Mouse (Mus musculus) midbrain, embryonic 16.5 days (tissue): ENCODE measurements around the gene Cyth2. TPM values are rescaled to one million over a fixed set of nuclear protein-coding genes. Genes with fewer than 3 reads are reported as not detected.

ENCODE experiments used
- ATAC-seq: fragments of 200-750 bp; cut with Nextera tagmentation; 2 replicates; pipeline ENCODE4 v1.8.0; 2017; ENCODE audit warnings: moderate TSS enrichment
- H3K27ac ChIP-seq: fragments of 300-500 bp; sonication (generic); 2 replicates; pipeline ENCODE4 v1.5.1; 2014; ENCODE audit warnings: mild to moderate bottlenecking, low read length, mixed read lengths
- H3K27me3 ChIP-seq: fragments of 300-500 bp; sonication (generic); 2 replicates; pipeline ENCODE4 v1.6.1; 2014; ENCODE audit warnings: low read depth, low read length, mixed read lengths; ENCODE audit not compliant: control insufficient read depth, insufficient read depth
- H3K36me3 ChIP-seq: fragments of 300-500 bp; sonication (generic); 2 replicates; pipeline ENCODE4 v1.6.1; 2014; ENCODE audit warnings: mild to moderate bottlenecking, low read length, moderate library complexity, mixed read lengths; ENCODE audit not compliant: control insufficient read depth, insufficient read depth
- H3K4me1 ChIP-seq: fragments of 300-500 bp; sonication (generic); 2 replicates; pipeline ENCODE4 v1.6.1; 2014; ENCODE audit warnings: mild to moderate bottlenecking, low read length, mixed read lengths; ENCODE audit not compliant: control insufficient read depth, insufficient read depth
- H3K4me2 ChIP-seq: fragments of 300-500 bp; sonication (generic); 2 replicates; pipeline ENCODE4 v1.6.1; 2014; ENCODE audit warnings: mild to moderate bottlenecking, low read length, mixed read lengths
- H3K4me3 ChIP-seq: fragments of 300-500 bp; sonication (generic); 2 replicates; pipeline ENCODE4 v1.5.1; 2014; ENCODE audit warnings: low read depth, mild to moderate bottlenecking, low read length, moderate library complexity, mixed read lengths
- H3K9ac ChIP-seq: fragments of 300-500 bp; sonication (generic); 2 replicates; pipeline ENCODE4 v1.6.1; 2014; ENCODE audit warnings: low read depth, low read length, mixed read lengths
- H3K9me3 ChIP-seq: fragments of 300-500 bp; sonication (generic); replicated peaks from 2 replicates; pipeline ENCODE4 v1.6.1; 2014; ENCODE audit warnings: mild to moderate bottlenecking, low read length, mixed read lengths; ENCODE audit not compliant: control insufficient read depth, poor library complexity, severe bottlenecking
- WGBS: fragments of 180-500 bp; shearing (Covaris S2); extraction: QIAGEN DNeasy Blood & Tissue Kit; methylation state at CpG from one replicate; pipeline ENCODE4 v1.1.7; 2014; 5-methylcytosine and 5-hydroxymethylcytosine counted together
- polyA plus RNA-seq: library from polyadenylated mRNA; unstranded; fragments of >200 nt; fragmentation: Nextera tagmentation; extraction: Ambion mirVana; gene quantifications from 2 replicates; pipeline ENCODE4 v1.2.1, GENCODE M21; 2015

Gene Cyth2
- polyA plus RNA-seq, 1 experiment from 2014 or later, result 275 TPM

GRCm38 (mm10) chr7:45800546-45801204, 13.7 kb downstream of the Cyth2 start:
- peaks cover 23% of the 10 kb centered on the region for H3K4me1 ChIP-seq
- H3K4me2 ChIP-seq, result no peak overlapping the region
- ATAC-seq, result no peak
- 23% methylated on average over 19 of the region's 25 CpGs for WGBS
- no peaks in the 10 kb centered on the region for H3K9me3 ChIP-seq
- peaks cover 16% of the 10 kb centered on the region for H3K36me3 ChIP-seq
- no peak overlapping the region for H3K4me3 ChIP-seq
- no peak overlapping the region for H3K9ac ChIP-seq
- no peaks in the 10 kb centered on the region for H3K27me3 ChIP-seq
- H3K27ac ChIP-seq, result peak overlapping the region; percentile 56

DNA sequence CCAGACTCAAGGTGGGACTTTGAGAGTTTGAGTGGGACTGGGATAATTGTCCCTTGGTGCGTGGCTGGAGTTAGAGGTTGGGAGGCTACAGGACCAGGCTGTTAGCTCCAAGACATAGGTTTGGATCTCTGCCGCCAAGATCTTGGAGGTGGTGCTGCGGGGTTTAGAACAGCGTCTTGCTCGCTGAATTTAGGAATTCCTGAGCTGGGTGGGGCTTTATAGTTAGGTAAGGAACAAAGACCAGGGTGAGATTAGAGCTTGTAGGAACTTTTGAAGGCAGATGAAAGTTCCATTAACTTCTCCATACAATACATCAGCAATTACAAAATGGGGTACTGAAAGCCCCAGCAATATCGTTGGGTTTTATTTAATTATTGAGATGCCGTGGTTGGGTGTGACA, 14.4 kb downstream of the Cyth2 start:
- WGBS, result 45% methylated on average over 7 of the region's 7 CpGs
- Histone ChIP-seq H3K9me3 (no peaks in the 10 kb centered on the region), H3K36me3 (peaks cover 22% of the 10 kb centered on the region), H3K27ac (no peak overlapping the region), H3K27me3 (no peaks in the 10 kb centered on the region; the same call in 1 of the 2 replicates), H3K9ac (no peak overlapping the region), H3K4me3 (no peak overlapping the region), H3K4me1 (peaks cover 23% of the 10 kb centered on the region), H3K4me2 (no peak overlapping the region)
- ATAC-seq, result no peak

GRCm38 (mm10) chr7:45798931-45799330, 15.4 kb downstream of the Cyth2 start:
- peaks cover 33% of the 10 kb centered on the region for H3K36me3 ChIP-seq
- H3K9me3 ChIP-seq, result no peaks in the 10 kb centered on the region
- H3K27me3 ChIP-seq, result no peaks in the 10 kb centered on the region; the same call in 1 of the 2 replicates
- H3K4me1 ChIP-seq, result peaks cover 23% of the 10 kb centered on the region
- no peak for ATAC-seq
- no peak overlapping the region for H3K4me3 ChIP-seq
- H3K27ac ChIP-seq, result no peak overlapping the region
- H3K9ac ChIP-seq, result no peak overlapping the region; the same call in 1 of the 2 replicates
- WGBS, result 61% methylated on average over 7 of the region's 7 CpGs
- H3K4me2 ChIP-seq, result no peak overlapping the region

DNA sequence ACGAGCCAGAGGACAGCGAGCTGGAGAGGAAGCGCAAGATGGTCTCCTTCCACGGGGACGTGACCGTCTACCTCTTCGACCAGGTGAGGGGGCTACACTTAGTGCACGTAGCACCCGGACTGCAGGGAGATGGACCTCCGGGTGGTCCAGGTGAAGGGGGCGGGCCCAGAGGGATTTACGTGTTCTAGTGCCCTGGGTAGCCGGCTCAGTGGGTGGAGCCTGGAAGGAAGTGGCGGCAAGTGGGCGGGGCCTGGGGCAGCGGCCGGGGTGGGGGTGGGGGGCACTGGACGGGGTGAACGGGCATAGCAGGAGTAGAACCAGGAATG, 15.9 kb downstream of the Cyth2 start:
- no peaks in the 10 kb centered on the region for H3K9me3 ChIP-seq
- peak overlapping the region; percentile 22; the same call in 1 of the 2 replicates for H3K4me3 ChIP-seq
- peak overlapping the region; percentile 49 for H3K9ac ChIP-seq
- 4% methylated on average over 19 of the region's 19 CpGs for WGBS
- no peak overlapping the region for H3K27ac ChIP-seq
- ATAC-seq, result no peak
- H3K36me3 ChIP-seq, result peaks cover 35% of the 10 kb centered on the region
- H3K27me3 ChIP-seq, result no peaks in the 10 kb centered on the region; the same call in 1 of the 2 replicates
- peak overlapping the region; percentile 47 for H3K4me2 ChIP-seq
- H3K4me1 ChIP-seq, result peaks cover 23% of the 10 kb centered on the region

GRCm38 (mm10) chr7:45797661-45798510, 16.5 kb downstream of the Cyth2 start:
- 2% methylated on average over 60 of the region's 60 CpGs for WGBS
- H3K9me3 ChIP-seq, result no peaks in the 10 kb centered on the region
- H3K27me3 ChIP-seq, result no peaks in the 10 kb centered on the region; the same call in 1 of the 2 replicates
- H3K4me3 ChIP-seq, result peak overlapping the region; percentile 22
- H3K4me1 ChIP-seq, result peaks cover 23% of the 10 kb centered on the region
- H3K4me2 ChIP-seq, result peak overlapping the region; percentile 47
- H3K27ac ChIP-seq, result no peak overlapping the region
- no peak for ATAC-seq
- H3K36me3 ChIP-seq, result peaks cover 35% of the 10 kb centered on the region
- peak overlapping the region; percentile 49 for H3K9ac ChIP-seq

GRCm38 (mm10) chr7:45796950-45797349, 17.4 kb downstream of the Cyth2 start:
- H3K9me3 ChIP-seq, result no peaks in the 10 kb centered on the region
- H3K27me3 ChIP-seq, result no peaks in the 10 kb centered on the region; the same call in 1 of the 2 replicates
- ATAC-seq, result no peak
- H3K4me3 ChIP-seq, result no peak overlapping the region
- H3K4me2 ChIP-seq, result no peak overlapping the region
- H3K9ac ChIP-seq, result no peak overlapping the region; the same call in 1 of the 2 replicates
- H3K27ac ChIP-seq, result no peak overlapping the region
- peaks cover 23% of the 10 kb centered on the region for H3K4me1 ChIP-seq
- WGBS, result 38% methylated on average over 6 of the region's 6 CpGs
- peaks cover 37% of the 10 kb centered on the region for H3K36me3 ChIP-seq

GRCm38 (mm10) chr7:45794971-45795370, 19.4 kb downstream of the Cyth2 start:
- Histone ChIP-seq H3K27ac (no peak overlapping the region), H3K9ac (0 out of 2 replicates have a peak overlapping the region, but pooled peaks have one; percentile 15), H3K9me3 (no peaks in the 10 kb centered on the region), H3K4me1 (peaks cover 17% of the 10 kb centered on the region), H3K27me3 (no peaks in the 10 kb centered on the region; the same call in 1 of the 2 replicates), H3K4me3 (no peak overlapping the region), H3K4me2 (no peak overlapping the region), H3K36me3 (peaks cover 46% of the 10 kb centered on the region)
- 96% methylated on average over 29 of the region's 29 CpGs for WGBS
- ATAC-seq, result no peak

DNA sequence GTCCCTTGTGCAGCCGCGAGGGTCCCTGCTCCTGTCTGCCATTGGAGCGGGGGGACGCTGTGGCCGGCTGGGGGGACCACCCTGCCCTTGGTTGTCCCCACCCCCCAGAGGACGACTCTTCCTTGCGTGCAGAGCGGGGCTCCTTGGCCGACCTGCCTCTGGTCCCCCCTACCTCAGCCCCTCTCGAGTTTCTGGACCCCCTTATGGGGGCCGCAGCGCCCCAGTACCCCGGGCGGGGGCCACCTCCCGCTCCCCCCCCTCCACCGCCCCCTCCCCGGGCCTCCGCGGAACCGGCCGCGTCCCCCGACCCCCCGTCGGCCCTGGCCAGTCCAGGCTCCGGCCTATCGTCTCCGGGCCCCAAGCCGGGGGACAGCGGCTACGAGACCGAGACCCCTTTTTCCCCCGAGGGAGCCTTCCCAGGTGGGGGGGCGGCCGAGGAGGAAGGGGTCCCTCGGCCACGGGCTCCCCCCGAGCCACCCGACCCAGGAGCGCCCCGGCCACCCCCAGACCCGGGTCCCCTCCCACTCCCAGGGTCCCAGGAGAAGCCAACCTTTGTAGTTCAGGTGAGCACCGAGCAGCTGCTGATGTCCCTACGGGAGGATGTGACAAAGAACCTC, 20.3 kb downstream of the Cyth2 start:
- Histone ChIP-seq H3K27me3 (no peaks in the 10 kb centered on the region; the same call in 1 of the 2 replicates), H3K9me3 (no peaks in the 10 kb centered on the region), H3K4me2 (no peak overlapping the region), H3K9ac (no peak overlapping the region), H3K36me3 (peaks cover 55% of the 10 kb centered on the region), H3K4me1 (peaks cover 17% of the 10 kb centered on the region), H3K4me3 (no peak overlapping the region), H3K27ac (no peak overlapping the region)
- no peak for ATAC-seq
- WGBS, result 90% methylated on average over 41 of the region's 44 CpGs
